Mouse (Mus musculus): ENCODE results near the gene Clgn. TPM values are rescaled to one million over a fixed set of nuclear protein-coding genes. Genes with fewer than 3 reads are reported as not detected.

Gene Clgn
- total RNA-seq, 2 experiments from 2014 or later: 0.19 to 1.2 TPM

DNA sequence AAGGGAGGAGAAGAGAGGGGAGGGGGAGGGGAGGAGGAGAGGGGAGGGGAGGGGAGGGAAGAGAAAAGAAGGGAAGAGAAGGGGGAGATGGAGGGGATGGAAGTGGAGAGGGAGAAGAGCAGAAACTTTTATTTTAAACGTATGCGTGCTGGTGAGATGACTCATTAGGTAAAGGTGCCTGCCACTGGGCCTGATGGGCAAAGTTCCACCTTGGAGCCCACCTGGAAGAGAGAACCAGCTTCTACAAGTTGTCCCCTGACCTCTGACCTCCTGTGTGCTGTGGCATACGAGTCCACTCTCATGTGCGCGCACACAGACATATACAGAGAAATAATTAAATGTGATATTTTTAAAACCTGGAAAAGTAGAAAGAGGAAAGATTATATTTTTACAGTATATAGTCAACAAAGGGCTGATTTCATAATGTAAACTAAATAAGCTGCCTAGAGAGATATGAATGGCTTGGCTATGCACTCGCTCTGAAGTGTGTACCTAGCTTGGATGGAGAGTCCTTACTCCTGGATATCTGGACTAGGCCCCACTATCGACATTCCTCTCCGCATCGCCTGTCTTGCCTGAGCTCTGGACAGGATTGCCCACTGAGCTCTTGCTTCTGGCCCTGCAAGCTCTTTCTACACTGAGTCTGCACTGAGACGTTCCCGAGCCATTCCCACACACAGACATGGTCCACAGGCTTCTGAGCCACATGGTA lies 29.3 kb downstream of the Clgn start:
- ATAC-seq (replicated peaks; ENCODE audit: low FRiP score, low TSS enrichment, poor library complexity, severe bottlenecking): no peak

DNA sequence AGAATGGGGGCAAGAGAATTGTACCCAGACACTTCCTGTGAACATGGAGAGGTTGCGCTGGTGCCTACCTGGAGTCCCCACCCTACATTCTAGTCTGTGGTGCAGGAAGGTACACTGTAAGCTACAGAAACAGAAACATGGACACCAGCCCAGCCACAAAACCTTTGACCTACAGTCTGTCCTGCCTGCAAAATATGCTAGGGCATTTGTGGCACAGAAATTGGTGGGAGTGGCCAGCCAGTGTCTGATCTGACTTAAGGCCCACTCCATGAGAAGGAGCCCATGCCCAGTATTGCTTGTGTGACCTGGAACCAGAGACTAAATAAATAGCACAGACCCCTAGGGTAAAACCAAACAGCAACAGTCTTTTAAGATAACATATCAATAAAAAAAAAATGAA lies 31.7 kb downstream of the Clgn start:
- ATAC-seq (replicated peaks; ENCODE audit: low FRiP score, low TSS enrichment, poor library complexity, severe bottlenecking): no peak

DNA sequence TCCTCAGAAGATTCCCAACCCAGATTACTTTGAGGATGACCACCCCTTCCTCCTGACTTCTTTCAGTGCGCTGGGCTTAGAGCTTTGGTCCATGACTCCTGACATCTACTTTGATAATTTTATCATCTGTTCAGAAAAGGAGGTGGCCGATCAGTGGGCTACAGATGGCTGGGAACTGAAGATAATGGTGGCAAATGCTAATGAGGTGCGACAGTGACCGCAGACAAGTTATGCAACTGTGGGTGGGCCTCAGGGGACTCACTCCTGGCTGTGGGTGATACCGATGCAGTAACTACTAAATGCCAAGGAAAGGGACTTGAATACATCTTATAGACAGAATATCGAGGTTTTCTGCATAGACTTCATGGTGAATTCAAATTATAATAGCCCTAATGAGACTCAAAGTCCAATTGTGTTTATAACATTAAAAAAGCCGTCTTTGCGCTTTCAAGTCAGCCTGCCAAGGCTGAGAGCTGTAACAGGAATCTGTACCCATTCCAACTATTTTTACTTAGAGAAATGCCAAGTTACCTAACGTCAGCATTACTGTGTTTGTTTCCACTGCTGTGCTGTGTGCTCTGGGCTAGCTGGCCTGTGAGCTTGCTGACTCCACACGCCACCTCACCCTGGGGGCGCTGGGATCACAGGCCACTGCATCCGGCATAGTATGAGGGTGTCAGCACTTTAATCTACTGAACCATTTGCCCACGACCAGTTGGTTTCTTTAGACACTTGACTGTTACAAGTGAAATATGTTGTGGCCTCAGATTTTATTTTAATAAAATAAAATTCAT lies 33.6 kb downstream of the Clgn start:
- ATAC-seq (replicated peaks; ENCODE audit: low FRiP score, low TSS enrichment, poor library complexity, severe bottlenecking): peak; percentile 96

DNA sequence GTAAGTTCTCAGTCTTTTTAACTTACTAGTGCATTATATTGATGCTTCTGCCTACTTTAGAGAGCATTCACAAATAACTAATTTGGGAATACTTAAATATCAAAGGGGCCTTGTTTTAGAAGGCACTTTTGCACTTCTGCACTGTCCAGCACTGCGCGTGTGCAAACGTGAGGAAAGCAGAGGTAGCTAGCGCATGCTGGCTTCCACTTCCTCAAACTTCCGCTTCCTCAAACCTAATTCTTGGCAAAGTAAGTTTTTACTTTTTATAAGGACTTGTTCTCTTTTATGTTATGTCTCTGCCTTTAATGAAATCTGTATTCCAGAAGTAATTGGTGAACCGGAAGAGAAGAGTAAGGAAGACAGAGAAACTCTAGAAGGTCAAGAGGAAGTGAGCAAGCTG lies 35.5 kb downstream of the Clgn start:
- ATAC-seq (replicated peaks; ENCODE audit: low FRiP score, low TSS enrichment, poor library complexity, severe bottlenecking): no peak

DNA sequence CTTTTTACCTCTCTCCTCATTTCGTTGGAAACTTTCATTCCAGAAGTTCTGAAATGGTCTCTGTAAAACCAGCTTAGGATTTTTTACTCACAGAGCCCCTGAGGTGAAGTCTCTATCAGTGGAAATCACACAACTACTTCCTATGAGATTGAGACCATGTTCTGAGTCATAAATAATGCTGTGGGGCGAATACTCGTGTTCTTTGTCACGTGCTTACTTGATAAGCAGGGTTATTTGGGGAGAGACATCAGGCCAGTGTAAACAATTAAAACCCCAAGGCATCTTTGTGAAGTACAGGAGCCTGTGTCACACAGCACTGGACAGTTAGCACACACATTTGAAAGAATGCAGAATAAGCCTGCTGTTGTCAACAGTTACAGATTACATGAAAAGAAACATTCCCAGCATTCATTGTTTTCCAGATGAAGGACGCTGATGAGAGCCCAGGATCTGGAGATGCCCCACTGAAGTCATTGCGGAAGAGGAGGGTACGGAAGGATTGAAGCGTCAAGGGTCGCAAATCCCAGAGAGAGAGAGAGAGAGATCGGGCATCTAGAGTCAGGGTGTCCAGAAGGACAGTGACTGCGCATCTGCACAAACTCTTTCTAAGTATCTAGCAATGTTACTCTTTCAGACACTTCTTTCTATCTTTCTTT lies 36.6 kb downstream of the Clgn start:
- no peak for ATAC-seq (replicated peaks; ENCODE audit: low FRiP score, low TSS enrichment, poor library complexity, severe bottlenecking)

DNA sequence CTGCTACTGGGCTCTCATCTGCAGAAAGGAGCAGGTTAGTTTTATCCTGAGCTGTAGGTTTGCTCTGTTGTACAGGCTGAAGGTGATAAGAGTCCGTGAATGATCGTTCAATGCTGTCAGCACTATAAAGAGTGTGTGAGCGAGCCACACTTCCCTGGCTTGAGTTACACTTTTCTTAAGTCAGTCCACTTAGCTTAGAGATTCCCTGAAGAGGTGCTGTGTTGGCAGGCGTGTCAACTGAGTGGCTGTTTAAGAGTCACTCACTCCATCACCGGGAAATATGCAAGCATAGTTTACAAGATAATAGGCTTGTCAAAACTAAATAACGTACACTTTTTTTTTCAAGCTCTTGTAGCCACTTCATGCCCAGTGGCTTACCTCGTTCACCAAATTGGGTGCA lies 37.3 kb downstream of the Clgn start:
- peak; percentile 20 for ATAC-seq (replicated peaks; ENCODE audit: low FRiP score, low TSS enrichment, poor library complexity, severe bottlenecking)

DNA sequence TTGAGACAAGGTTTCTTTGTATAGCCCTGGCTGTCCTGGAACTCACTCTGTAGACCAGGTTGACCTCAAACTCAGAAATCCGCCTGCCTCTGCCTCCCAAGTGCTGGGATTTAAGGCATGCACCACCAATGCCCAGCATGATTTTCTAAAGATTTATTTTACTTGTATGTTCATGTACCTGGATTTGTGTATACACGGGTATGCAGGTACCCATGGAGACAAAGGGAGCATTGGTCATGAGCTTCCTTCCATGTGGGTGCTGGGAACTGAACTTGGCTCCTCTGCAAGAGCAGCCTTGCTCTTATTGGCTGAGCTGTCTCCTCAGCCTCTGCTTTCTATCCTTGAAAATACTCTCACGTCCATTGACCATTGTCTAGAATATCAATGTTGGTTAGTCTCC lies 39.0 kb downstream of the Clgn start:
- peak; percentile 5 for ATAC-seq (replicated peaks; ENCODE audit: low FRiP score, low TSS enrichment, poor library complexity, severe bottlenecking)

DNA sequence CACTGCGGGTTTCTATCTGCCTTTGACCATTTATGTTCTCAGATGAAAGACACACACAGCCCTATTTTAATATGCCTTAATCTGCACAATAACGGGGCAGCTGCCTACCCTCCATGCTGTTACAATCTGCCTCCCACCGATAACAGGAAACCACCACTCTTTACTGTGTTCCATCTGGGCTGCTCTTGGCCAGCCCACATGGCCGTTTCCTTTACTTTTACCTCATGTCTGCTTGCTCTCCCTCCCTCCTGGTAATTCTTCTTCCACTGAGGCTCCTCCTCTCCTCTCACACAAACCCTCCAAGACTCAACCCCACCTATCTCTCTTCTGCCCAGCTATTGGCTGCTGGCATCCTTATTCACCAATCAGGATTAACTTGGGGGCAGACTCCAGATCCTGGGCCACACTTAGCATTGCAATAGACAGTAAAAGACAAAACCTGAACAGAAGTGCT lies 39.4 kb downstream of the Clgn start:
- peak; percentile 97 for ATAC-seq (replicated peaks; ENCODE audit: low FRiP score, low TSS enrichment, poor library complexity, severe bottlenecking)

DNA sequence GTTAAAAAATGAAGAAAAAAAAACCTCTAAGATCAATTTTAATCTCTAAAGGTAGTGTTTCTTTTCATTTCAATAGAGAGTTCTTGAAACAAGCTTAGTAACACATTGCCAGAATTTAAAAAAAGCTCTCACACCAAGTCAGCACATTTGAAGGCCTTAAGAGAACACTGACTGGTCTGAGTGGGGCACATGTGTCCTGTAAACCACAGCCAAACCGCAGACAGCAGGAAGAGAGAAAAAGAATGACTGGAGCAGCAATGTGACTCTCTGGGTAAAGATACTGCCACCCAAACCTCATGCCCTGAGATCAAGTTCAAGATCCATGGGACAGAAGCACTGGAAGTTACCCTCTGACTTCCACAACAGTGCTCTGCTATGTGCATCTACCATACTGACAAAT lies 47.4 kb downstream of the Clgn start:
- no peak; the same call in 1 of the 2 replicates for ATAC-seq (replicated peaks; ENCODE audit: low FRiP score, low TSS enrichment, poor library complexity, severe bottlenecking)

DNA sequence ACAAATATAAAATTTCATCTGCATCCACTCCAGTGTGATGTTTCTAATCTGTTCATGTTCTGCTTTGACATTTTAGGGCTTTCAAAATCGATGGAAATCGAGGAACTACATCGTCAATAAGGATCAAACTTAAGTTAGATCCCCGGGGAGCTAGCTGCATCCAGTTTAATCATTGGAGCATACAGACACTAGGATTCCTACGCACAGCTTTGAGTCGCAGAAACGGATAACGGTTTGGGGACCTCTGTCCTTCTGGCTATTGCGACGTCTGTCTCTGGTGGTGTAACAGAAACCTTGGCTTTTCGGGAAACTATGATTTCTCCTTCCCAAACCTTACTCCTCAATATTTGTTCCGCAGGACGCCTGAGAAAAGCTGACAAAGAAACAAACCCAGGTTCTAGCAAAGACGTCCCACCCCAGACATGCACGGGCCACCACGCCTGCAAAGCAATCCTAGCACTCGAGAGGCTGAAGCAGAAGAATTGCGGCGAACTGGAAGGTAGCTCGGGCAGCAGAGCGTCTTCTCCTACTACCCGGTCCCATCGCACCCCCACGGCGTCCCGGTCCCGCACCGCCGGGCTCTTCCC lies 52.1 kb downstream of the Clgn start:
- ATAC-seq (replicated peaks; ENCODE audit: low FRiP score, low TSS enrichment, poor library complexity, severe bottlenecking): no peak

DNA sequence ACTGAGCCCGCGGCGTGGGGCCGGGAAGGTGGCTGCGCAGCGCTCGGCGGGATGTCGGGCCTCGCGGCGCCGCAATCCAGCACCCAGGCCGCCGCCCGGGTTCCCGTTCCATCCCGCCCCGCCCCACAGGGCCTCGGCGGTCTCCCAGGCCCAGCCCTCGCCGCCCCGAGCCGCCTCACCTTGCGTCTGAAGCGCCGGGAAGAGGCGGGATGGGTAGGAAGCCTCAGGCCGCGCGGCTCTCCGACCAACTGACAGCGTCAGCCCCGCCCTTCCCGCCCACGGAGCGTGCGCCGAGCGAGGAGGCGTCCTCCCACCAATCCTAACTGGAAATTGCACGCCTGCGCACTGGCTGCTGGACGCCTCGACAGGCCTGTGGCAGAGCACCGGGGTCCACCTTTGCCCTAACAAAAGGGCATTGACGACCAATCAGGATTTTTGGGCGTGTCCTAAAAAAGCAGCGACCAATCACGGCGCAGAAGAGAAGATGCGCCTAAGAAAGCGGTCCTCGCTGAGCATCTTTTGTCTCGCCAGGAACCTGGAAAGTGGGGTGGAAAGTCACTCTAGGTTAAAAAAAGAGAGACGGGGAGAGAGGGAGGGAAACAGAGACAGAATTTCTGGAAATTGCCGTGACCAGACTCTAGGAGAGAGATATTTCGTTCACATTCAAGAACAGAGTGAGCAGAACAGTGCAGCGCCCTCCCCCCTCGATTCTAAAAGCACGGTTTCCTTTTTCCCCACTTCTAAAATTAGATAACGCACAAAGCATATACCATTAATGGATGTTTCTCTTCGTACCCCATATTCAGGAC lies 52.8 kb downstream of the Clgn start:
- peak; percentile 99 for ATAC-seq (replicated peaks; ENCODE audit: low FRiP score, low TSS enrichment, poor library complexity, severe bottlenecking)

DNA sequence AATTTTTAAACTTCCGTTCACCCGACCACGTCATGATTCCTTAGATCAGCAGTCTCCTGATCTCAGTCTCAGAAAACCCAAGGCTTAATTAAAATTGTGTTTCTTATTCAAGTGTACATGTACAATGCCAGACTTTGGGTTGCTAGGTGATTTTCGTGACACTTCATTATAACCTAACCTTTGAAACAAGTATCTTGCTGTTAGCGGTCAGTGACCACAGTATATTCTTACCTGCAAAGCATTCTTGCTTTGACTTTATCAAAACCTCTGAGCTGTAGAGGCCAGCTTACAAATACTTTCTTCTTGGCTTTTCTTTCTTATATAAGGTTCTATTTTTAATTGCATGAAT lies 53.4 kb downstream of the Clgn start:
- ATAC-seq (replicated peaks; ENCODE audit: low FRiP score, low TSS enrichment, poor library complexity, severe bottlenecking): no peak

DNA sequence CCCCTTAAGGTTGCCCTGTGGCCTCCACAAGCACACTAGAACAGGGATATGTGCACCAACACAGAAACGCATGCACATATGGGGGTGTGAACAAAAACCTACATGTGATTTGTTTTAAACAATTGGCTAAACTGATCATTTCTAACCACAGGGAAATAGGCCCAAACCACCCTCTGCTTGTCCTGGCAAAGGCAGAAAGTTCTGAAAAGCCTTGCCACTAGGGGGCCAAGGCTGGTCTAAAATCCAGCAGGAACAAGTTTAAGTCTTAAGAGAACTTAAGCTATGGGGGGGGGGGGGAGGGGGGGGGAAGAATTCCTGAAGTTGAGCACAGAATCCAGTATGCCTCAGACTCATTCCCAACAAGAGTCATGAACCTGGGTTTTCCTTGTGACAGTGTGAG lies 60.3 kb downstream of the Clgn start:
- 0 out of 2 replicates have a peak, but pooled peaks have one; percentile 59 for ATAC-seq (replicated peaks; ENCODE audit: low FRiP score, low TSS enrichment, poor library complexity, severe bottlenecking)

DNA sequence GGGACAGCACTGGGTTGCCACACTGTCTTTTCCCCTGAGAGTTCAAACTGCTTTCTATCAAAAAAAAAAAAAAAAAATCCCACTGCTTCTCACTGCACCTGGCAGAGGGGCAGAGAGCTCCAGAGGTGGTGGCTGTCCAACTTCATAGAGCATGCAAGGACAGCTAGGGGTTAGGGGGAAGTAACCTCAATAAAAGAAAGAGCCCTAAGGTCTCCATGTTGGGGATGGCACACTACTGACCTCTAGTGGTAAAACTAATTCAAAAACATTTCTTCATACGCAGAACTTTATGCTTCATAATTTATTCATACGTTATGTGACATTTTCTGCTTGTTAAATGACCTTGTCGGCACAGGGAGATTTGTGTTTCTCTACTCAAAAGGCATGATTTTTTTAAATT lies 61.4 kb downstream of the Clgn start:
- ATAC-seq (replicated peaks; ENCODE audit: low FRiP score, low TSS enrichment, poor library complexity, severe bottlenecking): peak; percentile 71

DNA sequence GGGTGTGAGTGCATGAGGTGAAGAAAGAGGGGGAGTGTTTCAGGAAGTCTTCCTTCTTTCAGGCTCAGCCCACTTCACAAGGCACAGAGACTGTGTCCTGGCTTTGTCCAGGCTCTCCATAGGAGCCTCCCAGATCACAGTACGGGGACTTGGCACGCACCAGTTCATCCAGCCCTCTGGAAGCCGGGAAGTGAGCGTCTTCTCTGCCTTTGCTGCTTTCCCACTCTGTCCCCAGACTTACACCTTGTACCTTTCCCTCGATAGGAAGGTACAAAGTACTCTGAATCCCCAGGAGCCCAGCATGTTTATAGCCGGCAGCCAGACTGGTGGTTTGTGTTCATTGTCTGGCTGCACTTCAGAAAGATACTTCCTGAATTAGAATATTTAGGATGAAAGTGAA lies 67.5 kb downstream of the Clgn start:
- ATAC-seq (replicated peaks; ENCODE audit: low FRiP score, low TSS enrichment, poor library complexity, severe bottlenecking): no peak

DNA sequence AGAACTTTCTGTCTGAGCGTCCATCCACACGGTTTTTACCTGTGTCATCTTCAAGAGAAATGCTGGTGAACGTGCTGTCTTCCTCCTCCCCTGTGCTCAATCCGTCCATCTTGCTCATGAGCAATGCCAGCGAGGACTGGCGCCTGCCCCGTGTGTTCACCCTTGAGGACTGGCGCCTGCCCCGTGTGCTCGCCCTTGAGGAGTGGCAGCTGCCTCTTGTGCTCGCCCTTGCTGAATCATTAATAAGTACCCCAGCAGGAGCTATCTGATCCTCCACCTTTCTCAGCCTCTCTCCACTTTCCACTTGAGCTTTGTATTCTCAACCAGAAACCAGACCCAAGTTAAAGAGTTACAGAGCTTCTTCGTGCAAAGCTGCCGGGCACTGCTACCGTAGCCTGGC lies 68.6 kb downstream of the Clgn start, which contains the start of gene Scoc:
Scoc (minus strand) TSS at position 170 of the 400 bp plus-strand sequence.
- no peak for ATAC-seq (replicated peaks; ENCODE audit: low FRiP score, low TSS enrichment, poor library complexity, severe bottlenecking)

DNA sequence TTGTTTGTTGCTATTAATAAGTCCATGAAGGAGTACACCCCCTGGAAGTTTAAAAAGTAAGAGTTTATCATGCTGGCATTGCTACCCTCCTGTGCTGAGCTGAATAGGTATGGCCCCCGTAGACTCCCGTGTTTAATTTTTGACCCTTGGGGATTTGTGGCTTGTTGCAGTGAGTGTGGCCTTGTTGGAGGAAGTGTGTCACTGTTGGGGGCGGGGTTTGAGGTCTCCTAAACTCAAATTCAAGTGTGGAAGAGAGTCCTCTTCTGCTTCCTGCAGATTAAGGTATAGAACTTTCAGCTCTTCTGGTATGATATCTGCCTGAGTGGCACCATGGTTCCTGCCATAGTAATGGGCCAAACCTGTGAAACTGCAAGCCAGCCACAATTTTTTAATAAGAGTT lies 69.9 kb downstream of the Clgn start:
- ATAC-seq (replicated peaks; ENCODE audit: low FRiP score, low TSS enrichment, poor library complexity, severe bottlenecking): no peak

Measured in megakaryocyte-erythroid progenitor cell, adult 5-6 weeks (primary cell).